Mouse (Mus musculus) frontal cortex, postnatal 10 days (tissue): ENCODE measurements around the gene Ano2.

ENCODE experiments used
- DNase-seq, 2 experiments: peaks; one replicate each; pipeline ENCODE4 v3.0.0; 2022; ENCODE audit warnings: low spot score in 2 of 2, mixed read lengths in 1 of 2

Ano2 gene

GRCm38 (mm10) chr6:125914446-125914845, 224.2 kb downstream of the Ano2 start:
- DNase-seq: no peak

DNA sequence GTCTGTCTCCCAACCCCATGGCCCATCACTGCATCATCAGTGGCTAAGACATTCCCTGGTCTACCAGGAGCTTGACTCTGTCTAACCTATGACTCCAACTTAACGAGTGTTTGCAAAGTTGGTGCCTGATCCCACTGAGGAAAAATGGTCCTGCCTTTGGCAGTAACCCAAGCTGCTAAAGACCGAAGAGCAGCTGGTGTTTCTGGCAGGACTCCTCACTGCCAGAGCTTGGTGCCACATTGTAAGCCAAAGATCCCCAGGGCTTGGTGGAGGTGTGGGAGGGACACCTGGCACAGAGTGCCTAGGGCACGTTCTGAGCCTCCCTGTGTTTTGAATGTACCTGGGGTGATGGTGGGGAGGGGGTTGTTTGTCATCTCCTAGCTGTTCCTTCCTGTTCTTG, 232.5 kb downstream of the Ano2 start:
- no peak for DNase-seq

DNA sequence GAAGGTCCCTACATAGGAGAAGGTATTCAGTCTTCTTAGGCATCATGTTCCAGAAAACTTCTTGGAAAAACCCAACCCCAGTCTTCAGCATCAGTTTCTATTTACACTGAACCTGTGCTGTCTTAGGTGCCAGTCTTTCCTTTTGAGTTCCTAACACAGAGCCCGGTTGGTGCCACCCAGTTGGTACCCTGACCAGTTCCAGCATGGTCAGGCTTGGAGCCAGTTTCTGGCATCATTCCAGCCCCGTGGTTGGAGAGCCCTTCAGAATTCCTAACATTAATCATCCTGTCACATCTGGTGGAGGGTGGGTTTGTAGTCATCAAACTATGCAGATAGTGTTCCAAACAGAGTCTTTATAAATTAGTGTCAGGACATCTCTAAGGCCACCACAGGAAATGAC, 234.8 kb downstream of the Ano2 start:
- DNase-seq: no peak

GRCm38 (mm10) chr6:125925861-125926260, 235.6 kb downstream of the Ano2 start:
- DNase-seq: no peak

DNA sequence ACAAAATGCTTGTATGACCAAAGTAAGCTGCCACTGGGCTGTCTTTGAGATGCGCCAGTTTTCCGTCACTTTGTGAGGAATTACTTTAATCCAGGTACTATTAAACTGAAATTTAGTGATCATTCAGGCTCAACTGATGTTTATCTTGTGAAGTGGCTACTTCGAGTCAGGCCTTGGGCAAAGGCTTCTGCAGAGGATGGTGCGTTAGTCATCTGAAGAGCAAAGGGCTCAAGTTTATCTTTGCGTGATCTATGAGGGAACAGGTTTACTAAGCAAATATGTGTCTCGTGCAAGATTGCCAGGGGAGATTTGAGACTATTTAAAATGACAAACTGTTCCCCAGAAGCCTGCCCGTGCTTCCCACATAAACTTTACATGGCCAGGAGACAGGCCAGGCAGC, 241.7 kb downstream of the Ano2 start:
- DNase-seq: no peak

DNA sequence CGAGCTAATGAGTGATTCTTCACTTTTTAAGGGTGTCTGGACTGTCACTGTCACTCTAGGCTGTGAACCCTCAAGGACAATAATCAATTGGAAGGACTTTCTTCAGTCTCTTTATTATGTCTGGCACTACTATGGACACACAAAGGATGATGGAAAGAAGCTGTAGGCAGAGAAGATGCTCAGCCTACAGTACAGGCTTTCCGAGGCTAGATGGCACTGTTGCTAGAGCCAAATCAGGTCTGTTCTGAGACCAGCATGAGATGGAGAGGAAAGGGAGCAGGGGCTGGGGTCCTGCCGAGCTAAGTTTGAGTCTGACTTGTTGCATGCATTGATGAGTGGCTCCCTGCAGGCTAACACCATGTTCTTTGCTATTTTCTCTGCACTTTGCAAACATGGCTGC, 264.7 kb downstream of the Ano2 start:
- DNase-seq: peak in 1 of 2 experiments; percentile 30

GRCm38 (mm10) chr6:125973551-125973950, 283.3 kb downstream of the Ano2 start:
- no peak for DNase-seq

DNA sequence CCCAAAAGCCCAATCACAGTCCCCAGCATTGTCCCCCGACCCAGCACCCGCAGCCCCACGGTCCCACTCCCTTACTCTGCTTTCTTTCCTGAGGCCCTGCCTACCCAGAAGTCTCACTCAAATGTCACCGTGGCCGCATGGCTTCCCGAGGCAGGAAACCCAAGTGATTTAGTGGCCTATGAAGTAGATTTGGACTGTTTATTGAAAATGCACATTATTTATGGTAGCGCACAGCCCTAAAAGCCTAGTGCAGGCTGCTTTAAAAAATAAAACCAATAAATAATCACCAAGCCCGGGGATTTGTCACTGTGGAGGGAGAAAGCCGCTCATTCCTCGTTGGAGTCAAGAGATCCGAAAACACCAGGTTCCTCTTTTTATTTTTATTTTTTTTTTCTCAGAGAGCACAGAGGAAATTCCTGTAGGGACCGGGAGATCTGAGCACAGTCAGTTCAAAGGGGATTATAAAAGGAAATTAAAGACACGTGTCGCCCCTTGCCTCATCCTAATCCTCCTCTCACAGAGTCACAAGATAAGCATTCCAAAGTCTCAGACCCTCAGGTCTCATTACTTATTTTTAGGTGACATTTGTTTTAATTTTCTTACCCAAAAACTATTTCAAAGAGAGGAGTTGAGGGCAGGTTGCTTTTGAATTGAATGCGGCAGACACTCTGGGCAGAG, 285.7 kb downstream of the Ano2 start:
- DNase-seq: no peak

GRCm38 (mm10) chr6:125979601-125980000, 289.4 kb downstream of the Ano2 start:
- DNase-seq: no peak

- DNase-seq: no peak
Measured at GRCm38 (mm10) chr6:125984050-125984449, 293.8 kb downstream of the Ano2 start.

DNA sequence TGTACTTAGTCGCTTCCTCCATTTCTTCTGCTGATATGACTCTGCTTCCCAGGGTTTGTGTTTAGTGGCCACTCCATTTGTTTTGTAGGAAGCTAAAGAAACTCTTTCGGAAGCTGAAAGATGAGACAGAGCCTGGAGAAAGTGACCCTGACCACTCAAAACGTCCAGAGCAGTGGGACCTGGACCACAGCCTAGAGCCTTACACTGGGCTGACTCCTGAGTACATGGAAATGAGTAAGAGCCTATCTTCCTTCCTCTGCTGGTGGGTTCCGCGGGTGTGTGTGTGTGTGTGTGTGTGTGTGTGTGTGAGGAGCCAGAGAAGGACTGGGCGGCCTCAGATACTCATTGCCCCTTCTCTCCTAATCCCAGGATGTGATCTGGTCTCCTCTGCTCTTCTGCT, 302.5 kb downstream of the Ano2 start:
- DNase-seq: no peak

DNA sequence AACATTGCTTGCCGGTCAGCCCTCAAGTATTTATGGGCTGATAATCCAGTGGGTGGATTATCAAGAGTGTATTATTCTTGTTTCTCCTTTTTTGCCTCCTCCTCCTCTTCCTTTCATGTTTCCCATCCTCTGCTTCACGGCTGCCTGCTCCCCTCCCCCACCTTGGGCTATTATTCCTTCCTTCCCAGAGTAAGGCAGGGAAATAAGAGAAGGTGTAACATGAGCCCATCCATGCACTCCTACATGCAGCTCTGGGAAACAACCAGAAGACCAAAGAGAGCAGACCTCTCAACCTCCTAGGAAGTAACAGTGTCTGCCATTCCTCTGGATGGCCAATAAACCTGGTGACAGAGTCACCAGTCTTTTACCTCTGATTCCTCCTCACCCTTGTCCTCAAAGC, 311.6 kb downstream of the Ano2 start:
- DNase-seq: no peak

- no peak for DNase-seq
Measured at GRCm38 (mm10) chr6:126003002-126003742, 313.0 kb downstream of the Ano2 start.

- no peak for DNase-seq
Measured at GRCm38 (mm10) chr6:126006647-126007046, 316.4 kb downstream of the Ano2 start.

DNA sequence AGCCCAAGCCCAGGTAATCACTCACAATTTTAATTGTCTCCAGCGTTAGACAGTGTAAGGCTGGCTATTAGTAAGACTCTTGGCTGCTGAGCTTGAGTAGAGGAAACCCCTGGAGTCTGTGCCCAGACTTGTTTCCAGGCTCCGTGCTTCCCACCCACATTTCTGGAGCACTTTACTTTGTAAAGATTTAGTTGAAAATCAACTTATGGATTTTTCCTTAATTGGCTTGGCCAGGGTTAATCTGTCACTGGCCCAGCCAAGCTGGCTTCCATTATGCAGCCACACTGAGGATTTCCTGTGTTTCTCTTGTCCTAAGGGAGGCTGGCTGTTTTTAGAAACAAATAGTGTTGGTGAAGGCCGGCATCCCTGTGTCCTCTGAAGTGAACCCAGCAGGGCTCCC, 318.9 kb downstream of the Ano2 start:
- DNase-seq: no peak

- no peak for DNase-seq
Measured at GRCm38 (mm10) chr6:126016991-126017390, 326.8 kb downstream of the Ano2 start.

DNA sequence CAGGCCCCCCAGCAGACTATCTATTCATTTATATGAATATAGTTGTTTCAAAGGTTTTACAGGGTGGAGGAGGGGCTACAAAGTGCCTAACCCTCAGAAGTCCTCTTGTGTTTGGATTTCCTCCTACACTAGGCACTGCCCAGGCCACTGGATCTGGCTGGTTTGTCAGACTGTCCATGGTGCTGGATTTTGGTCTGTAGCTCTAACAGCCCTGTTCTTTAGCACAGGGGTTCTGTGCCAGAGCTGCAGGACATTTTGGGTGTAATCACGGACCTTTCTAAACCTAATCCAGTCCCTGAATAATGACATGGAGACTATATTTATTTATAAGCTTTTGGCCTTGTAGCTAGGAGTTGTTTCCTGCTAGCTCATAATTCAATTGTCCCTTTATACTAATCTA, 328.2 kb downstream of the Ano2 start:
- no peak for DNase-seq

GRCm38 (mm10) chr6:126033693-126034402, 343.6 kb downstream of the Ano2 start:
- no peak for DNase-seq

DNA sequence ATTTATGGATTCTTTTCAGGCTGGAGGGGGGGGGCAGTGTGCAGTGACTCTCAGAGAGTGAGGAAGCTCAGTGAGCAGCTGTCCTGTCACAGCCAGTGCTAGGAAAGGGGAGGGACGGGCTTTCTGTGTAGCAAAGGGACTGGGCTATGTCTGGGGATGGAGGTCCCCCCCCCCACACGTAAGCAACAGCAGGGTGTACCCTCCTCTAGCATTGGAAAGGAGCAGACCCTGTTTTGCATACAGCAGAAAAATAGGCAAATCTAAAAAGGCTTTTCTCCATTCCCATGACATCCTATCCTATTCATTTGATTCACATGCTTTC, 344.1 kb downstream of the Ano2 start:
- DNase-seq: no peak

DNA sequence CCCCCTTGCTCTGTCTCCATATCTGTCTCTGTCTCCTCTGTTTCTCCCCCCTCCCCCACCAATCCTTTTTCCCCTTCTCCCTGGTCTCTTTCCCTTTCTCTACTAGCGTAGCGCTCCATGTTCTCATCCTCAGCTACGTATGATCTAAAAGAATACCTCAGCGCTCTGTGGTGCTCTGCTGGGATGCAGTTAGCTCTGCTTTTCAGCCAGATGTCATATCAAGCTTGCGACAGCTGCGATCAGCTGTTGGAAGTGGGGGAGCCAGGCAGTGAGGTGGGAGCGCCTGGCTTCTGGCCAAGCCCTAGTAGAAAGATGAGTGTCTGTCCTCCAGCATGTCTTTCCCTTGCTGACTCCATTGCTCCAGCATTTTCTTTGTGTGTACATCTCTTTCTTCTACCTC, 344.5 kb downstream of the Ano2 start:
- DNase-seq: peak in 1 of 2 experiments; percentile 5

- DNase-seq: no peak
Measured at GRCm38 (mm10) chr6:126035621-126036020, 345.4 kb downstream of the Ano2 start.

DNA sequence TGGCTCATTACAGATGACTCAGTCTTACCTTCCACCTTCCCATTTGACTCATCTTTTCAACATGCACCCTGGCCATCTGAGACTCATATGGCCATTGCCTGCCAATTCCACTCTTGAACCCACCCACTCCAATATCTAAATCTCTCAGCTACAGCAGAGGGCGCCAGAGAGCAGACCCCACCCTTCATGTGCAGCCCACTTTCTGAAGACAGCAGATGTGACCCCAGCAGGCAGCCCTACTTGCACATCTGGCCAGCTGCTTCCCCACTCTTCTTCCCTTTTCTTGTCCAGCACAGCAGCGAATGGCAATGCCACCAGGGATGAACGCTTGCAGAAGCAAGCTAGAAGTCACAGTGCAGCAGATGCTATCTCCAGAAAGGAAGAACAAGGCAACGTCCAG, 355.7 kb downstream of the Ano2 start:
- DNase-seq: peak in 1 of 2 experiments; percentile 5

- no peak for DNase-seq
Measured at GRCm38 (mm10) chr6:126048206-126048605, 358.0 kb downstream of the Ano2 start.
